Mouse (Mus musculus): ENCODE data around the gene Zdhhc19.

The Zdhhc19 gene

GRCm38 (mm10) chr16:32547156-32548068, 51.3 kb downstream of the Zdhhc19 start:
- no peak for DNase-seq (ENCODE audit: extremely low read depth, insufficient read length, low spot score)

DNA sequence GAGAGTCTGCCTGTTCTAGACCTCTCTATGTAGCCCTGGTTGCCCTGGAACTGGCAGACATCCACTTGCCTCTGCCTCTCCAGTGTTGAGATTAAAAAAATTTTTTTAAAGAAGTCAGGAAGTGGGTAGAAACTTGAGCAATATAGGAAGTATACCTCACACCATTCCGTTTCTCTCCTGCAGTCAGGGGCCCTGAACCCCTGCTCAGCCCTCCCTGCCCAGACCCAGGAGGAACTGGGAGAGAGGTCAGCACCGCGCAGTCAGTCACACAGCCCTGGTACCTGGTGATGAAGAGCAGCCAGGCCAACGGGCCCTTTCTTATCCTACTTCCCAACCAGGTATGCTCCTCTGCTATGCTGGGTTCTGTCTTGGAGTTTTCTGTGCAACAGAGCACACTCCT, 54.0 kb downstream of the Zdhhc19 start:
- DNase-seq (ENCODE audit: extremely low read depth, insufficient read length, low spot score): no peak

DNA sequence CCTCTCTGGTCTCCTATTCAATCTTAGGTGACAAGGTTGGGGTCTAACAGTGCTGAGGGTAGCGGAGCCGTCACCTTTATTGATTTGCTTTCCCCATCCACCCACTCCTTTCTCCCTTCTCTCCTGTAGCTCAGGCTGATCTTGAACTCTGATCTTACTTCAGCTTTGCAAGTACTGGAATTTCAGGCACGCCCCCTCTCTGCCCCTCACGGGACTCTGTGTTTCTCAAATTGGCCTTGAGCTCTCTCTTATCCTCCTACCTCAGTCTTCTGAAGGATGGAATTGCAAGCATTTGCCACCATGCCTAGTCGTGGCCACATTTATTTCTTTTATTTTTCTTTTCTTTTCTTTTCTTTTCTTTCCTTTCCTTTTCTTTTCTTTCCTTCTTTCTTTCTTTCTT, 54.4 kb downstream of the Zdhhc19 start:
- no peak for DNase-seq (ENCODE audit: extremely low read depth, insufficient read length, low spot score)

DNA sequence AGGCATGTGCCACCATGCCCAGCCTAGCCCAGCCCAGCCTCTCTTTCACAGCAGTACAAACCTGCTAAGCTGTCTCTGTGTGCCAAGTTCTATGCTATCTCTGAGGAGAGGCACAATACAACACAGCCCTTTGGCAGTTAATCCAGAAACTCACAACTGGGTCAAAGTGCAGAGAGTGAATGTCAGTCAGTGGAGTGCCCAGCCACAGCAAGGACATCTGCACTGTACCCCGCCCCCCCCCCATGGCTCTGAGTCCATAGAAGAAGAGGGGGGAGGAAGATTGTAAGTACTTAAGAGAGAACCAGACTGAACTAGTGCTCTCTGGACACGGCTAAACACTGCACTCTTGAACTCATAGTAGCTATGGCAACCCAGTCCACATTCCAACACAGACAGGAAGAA, 55.3 kb downstream of the Zdhhc19 start:
- DNase-seq (ENCODE audit: extremely low read depth, insufficient read length, low spot score): no peak

DNA sequence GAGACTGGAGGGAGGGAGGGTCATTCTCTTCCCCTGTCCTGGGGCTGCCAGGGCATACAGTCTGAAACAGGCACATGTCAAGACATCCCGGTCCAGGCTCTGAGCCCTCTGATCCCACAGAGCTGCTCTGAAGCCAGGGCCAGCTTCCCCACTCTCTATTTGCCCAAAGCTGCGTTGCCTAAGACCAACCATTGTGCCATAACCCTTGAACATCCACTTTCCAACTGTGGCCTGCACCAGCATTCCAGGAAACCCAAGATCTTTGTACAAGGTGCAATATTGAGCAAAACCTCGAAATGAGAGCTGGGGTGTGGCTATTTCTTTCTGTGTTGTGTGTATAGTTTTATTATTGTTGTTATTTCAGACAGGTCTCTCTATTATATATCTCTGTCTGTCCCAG, 59.5 kb downstream of the Zdhhc19 start:
- DNase-seq (ENCODE audit: extremely low read depth, insufficient read length, low spot score): no peak

DNA sequence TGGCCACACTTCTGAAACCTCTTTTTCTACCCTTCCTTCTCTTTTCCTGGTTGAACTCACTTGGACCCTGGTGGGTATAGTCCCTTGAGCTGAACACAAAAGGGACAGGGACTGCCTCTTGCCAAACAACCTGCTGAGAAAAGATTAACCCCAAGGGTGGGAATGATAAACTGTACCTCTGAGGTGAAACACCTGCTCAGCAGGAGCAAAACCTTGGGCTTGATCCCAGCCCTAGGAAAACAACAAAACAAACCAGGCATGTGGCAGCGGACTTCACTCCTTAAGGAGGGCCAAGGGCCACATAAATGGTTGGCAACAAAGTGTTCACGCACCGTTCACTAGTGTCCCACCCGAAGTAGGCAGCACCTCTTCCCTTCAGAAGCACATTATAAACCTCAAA, 63.4 kb downstream of the Zdhhc19 start:
- DNase-seq (ENCODE audit: extremely low read depth, insufficient read length, low spot score): no peak

DNA sequence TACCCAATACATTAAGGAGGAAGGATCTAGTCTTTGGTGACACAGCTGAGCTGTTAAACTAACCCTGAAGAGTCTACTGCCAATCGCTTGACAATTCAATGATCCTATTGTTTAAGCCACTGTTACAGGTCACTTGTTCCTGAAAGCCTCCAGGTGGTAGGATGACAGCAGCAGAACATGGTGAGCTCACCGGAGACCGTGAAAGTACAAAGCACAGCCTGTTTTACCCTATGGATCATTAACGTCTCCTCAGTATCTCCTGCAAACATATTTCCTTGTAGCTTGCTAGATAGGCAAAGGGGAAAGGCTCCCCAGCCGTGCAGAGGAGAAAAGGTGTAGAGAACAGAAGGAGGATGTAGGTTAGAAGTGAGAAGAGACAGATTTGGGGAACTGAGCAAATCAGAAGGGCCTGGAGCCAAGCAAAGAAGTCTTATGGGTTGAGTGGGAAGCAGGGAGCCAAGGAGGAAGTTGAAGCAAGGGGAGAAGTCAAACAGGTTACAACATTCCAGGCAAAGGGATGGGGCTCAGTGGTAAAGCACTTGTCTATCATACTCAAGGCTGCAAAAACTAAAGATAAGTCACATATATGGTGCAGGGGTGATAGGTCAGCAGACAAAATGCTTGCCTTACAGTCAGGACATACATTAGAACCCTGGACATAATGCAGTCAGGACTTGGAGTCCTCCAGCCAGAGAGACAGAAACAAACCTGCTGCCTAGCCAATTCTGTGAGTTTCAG, 67.2 kb downstream of the Zdhhc19 start:
- no peak for DNase-seq (ENCODE audit: extremely low read depth, insufficient read length, low spot score)

DNA sequence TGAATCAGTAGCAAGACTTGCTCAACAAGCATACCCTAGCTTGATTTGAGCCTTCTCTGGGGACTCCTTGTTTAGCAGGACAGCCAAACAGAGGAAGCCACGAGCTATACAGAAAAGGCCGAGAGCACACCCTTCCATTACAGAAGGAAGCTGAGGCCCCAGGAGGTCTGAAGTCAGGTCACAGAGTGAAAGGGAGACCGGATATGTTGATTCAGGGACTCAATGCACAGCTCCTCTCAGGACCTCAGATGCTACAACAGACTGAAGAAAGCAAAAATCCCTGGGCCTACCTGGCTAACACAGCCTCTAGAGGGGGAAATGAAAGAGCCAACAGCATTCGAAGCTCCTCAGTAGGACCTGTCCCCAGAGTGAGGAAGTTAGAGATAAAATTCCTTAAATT, 71.2 kb downstream of the Zdhhc19 start:
- no peak for DNase-seq (ENCODE audit: extremely low read depth, insufficient read length, low spot score)

GRCm38 (mm10) chr16:32568401-32568800, 72.3 kb downstream of the Zdhhc19 start:
- DNase-seq (ENCODE audit: extremely low read depth, insufficient read length, low spot score): no peak

DNA sequence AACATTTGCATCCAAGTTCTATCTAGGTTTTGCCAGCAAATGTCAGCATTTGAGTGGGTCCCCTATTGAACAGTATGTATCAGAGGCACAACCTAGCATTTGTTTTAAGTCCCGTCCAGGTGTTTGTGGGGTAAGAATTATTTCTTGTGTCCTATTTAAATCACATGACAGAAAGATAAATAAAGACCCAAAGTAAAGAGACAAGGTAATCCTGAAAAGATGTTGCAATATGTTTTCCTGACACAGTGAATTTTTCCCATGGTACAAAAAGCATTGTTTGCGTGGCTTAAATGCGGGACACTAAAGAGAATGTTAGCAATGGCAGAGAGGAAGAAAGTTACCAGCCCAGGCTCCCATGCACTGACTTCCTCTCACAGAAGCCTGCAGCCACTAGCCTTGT, 74.0 kb downstream of the Zdhhc19 start:
- no peak for DNase-seq (ENCODE audit: extremely low read depth, insufficient read length, low spot score)

DNA sequence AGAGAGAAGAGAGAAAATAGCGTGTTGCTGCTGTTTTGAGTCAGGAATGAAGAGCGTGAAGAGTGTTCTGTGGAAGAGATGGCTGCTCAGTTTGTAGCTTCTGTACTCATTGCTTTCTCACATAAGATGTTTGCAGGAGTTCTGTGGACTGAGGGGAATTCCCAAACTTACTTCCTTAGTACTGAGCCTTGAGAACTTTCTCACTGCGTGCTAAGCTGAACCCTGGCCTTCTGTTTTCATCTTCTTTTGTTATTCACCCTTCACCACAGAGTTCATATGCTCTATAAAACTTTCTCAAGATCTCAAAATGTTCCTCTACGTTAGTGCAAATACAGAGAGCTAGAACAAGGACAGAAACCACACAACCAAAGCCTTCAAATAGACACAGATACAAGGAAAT, 76.5 kb downstream of the Zdhhc19 start:
- no peak for DNase-seq (ENCODE audit: extremely low read depth, insufficient read length, low spot score)

DNA sequence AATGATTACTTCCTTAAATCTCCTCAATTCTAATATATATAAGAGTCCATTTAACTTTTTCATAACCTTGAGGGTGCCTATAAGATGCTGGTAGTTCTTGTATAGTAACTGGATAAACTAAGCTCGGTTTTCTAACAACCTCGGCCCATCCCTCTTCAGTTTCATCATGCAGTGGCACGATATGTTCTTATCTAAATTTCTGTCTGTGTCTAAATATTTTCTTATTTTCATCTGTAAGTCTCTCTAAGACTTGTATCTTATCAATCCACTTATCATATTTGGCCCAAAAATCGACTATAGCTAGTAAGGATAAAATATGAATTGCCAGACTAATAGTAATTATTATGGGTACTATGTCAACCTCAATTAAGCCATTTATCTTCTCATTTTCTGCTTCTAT, 90.4 kb downstream of the Zdhhc19 start:
- DNase-seq (ENCODE audit: extremely low read depth, insufficient read length, low spot score): no peak

DNA sequence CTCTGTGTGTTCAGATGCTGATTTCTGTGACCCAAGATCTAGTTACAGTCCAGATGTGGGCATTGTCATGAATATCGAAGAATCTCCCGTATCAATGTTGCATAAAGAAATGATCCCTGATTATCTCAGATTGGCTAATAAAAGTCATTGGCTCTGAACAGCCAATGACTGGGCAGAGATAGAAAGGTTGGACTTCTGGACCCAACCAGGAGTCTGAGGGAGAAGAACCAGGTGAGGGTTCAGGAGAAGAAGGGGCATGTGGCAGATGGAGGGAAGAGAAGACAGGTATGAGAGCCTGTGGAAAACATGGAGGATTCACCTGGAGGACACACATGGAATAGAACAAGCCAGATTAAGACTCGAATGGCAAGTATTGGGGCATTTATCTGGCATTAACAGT, 92.5 kb downstream of the Zdhhc19 start:
- DNase-seq (ENCODE audit: extremely low read depth, insufficient read length, low spot score): no peak

DNA sequence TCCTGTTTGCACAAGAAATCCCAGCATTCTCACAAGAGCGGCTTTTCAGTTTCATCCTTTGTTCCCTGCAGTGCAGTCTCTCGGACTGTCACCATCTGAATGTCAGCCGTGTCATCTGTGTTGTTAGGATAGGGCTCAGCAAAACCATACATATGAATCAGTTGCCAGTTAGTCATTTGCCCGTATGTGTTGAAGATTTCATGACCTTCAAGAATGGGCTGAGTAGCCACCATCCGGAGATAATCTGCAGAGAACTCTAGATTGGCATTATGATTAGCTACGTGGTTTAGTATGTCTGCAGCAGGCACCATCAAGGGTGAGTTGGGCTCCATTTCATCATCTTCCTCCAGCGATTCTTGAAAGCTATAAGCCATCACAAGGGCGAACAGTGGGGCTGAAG, 95.5 kb downstream of the Zdhhc19 start:
- DNase-seq (ENCODE audit: extremely low read depth, insufficient read length, low spot score): no peak

GRCm38 (mm10) chr16:32593283-32593805, 97.3 kb downstream of the Zdhhc19 start:
- DNase-seq (ENCODE audit: extremely low read depth, insufficient read length, low spot score): no peak

DNA sequence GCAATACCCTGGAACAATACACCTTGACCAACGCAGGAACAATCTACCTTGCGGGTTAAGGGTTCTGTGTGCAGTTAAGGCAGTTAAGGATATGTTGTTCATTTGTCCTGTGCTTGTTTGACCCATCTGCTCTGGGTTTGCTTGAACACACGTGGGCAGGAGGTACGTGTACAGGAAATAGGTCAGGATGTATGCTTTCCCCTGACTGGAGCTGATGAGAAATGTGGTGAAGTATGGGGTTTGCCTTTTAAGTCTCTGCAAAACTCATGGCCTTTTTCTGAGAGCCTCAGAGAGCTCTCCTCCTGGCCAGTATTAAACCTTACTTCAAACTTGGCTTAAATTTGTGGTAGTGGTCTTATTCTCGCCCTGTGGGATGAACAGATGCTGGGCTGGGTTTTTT, 97.9 kb downstream of the Zdhhc19 start:
- DNase-seq (ENCODE audit: extremely low read depth, insufficient read length, low spot score): no peak

DNA sequence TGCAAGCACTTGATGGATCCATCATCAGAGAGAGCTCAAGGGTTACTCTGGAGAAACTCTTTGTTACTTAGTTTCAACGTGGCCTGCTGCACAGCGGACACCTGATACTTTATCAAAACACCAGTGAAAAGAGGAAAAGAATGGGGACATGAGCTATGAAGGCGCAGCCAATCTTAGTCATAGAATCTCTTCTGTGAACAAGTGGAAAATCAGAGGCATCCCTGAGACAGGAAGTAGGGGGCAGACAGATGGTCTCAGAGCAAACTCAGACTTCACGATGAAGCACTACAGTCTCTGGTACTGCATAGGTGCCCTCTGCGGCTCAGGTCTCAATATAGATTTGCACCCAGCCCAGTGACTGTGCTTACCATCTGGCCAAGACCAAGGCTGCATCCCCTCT, 98.6 kb downstream of the Zdhhc19 start:
- DNase-seq (ENCODE audit: extremely low read depth, insufficient read length, low spot score): no peak

DNA sequence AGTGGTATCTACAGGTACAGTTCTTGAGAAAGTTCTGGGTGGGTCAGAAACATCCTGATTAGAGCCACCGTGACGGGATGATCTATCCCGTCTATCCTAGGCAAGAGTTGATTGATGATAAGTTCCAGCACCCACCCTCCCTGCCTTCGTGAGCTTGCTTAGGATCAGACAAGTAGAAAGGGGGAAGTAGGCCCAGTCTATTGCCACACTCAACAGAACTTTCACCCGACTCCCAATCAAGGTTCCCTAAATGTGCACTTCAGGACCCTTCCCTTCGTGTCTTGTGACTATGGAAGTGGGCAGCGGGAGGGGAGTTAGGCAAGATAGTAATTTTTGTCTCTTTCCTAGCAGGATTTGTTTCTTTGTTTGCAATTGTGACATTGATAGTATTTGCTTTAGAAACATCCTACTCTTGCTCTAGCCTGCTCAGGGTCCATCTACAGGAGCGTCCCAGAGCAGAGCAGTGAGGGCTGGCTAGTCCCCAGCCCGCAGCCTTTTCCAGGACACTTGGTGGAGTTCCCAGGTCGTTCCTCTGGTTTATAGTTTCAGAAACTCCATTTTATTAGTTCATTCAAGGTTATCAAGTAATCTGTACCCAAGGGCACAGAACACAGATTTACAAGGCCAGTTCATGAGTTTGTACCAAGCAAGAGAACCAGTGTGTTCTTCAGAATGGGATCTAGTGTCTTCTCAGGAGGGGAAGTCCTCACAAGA, 99.2 kb downstream of the Zdhhc19 start:
- no peak for DNase-seq (ENCODE audit: extremely low read depth, insufficient read length, low spot score)

DNA sequence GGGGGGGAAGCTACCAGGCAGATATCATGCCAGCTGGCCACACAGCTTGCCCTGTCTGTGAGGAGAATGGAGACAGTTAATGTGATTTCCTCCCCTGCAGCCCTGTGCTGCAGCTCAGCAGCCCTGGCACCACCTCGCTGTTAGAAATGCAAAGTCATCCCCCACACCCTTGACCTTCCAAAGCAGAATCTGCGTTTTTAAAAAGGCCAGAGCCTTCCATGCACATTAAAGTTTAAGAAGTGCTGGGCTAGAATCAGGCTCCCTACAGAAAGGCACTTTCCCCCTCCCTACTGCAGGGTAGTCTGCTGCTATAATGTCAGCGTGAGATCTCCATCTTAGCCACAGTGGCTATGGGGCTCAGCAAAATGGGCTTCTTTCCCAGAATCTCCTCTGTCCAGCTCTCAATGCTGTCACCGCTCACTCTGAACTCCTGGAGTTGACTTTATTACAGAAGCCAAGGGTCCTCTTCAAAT, 101.9 kb downstream of the Zdhhc19 start:
- DNase-seq (ENCODE audit: extremely low read depth, insufficient read length, low spot score): peak; percentile 42

DNA sequence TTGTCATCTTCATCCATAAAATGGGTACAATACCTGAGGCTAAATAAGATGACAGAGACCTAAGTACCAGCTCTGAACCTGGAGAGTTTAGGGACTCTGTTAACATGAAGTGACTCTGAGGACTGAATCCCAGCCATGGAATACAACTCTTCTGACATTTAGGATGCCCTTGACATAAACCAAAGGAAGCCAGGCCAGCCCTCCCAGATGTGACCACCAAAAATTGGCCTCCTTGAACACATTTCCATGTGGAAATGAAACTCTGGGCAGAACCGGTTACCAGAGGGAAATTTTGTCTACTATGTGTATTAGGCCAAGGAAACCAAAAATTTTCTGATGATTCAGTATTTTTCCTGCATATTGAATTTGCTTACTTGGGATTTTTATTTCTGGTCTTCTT, 103.1 kb downstream of the Zdhhc19 start:
- no peak for DNase-seq (ENCODE audit: extremely low read depth, insufficient read length, low spot score)

- no peak for DNase-seq (ENCODE audit: extremely low read depth, insufficient read length, low spot score)
Observed at GRCm38 (mm10) chr16:32602193-32602685, 106.2 kb downstream of the Zdhhc19 start.
